Mouse (Mus musculus) frontal cortex, adult (tissue): Measurements from ENCODE around the gene Wdr43.
"Not testable (repeated sequence)": the region's sequence is repeated elsewhere in the genome, so short reads cannot be mapped to it uniquely, and the experiment has no call there.

Experiments used
- ATAC-seq: cut with Nextera tagmentation; 2 replicates; pipeline ENCODE4 v1.9.2; 2017; ENCODE audit warnings: mild to moderate bottlenecking, moderate library complexity, mixed read lengths; ENCODE audit not compliant: low TSS enrichment

The Wdr43 gene

DNA sequence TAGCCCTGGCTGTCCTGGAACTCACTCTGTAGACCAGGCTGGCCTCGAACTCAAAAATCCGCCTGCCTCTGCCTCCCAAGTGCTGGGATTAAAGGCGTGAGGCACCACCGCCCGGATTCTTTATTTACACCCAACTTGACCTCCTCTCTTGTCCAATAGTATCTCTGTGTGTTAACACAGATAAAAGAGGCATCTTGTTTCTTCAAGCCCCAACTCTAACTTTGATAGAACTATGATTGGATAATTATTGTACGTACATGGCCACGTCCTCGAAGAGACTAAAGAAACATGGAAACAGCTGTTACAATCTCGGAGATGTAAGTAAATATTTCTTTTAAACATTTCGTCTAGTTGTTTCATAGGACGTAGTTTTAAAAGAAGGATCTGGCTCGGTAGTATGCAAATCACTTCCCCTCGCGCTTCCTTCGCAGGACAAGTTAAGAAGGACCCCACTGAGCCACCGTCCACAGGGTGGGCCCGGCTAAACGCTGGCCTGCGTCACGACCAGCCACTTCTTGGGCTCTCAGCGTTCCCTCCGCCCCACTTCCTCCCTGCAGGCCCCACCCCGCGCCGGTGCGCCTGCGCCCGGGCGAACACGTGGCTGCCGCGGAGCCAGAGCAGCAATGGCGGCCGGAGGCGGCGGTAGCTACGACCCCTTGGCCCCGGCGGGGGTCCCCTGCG lies at the start of gene Wdr43:
TSS of gene Wdr43 (plus strand) at position 258 of the 681 bp plus-strand sequence.
- ATAC-seq, result peak; percentile 100

- ATAC-seq, result no peak
Observed at GRCm38 (mm10) chr17:71579176-71579705, 36.5 kb upstream of the Wdr43 start.

GRCm38 (mm10) chr17:71597881-71598658 lies 17.6 kb upstream of the Wdr43 start:
- ATAC-seq, result peak; percentile 64

- peak; percentile 94 for ATAC-seq
Observed at GRCm38 (mm10) chr17:71598659-71599554, 16.8 kb upstream of the Wdr43 start.

GRCm38 (mm10) chr17:71616319-71617032 lies 781 bp downstream of the Wdr43 start:
- ATAC-seq, result peak; percentile 46

DNA sequence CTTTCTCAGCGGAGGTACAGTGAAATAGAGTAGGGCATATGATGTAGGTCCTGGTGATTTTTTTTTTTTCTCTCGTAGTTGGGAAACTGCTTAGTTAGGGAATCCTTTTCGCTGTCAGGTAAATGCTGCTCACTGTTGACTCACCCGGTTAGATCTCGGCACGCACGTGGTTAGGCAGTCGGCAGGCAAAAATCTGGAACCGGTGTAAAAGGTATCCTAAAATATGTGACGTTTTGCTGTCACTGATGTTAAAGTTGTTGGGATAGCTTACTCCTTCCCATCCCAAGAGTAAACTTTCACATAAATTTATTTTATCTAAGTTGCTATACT lies 1.3 kb downstream of the Wdr43 start:
- ATAC-seq, result no peak

DNA sequence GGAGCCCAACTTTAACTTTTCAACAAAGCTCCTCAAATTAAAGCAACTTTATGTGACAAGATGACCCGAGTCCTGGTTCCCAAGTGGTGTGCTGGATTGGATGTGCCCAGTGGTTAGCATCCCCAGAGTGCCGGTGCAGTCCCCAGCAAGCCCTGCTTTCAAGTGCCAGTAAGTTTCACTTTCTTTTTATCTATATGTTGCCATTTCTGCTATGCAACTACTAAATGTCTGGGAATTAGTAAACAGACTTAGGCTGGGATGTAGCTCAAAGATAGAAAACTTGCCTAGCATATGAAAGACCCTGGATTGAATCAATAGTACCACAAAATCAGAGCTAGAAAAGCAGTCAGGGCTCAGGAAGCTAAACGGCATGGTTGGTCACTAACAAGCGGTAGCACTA lies 2.3 kb downstream of the Wdr43 start:
- ATAC-seq, result no peak

DNA sequence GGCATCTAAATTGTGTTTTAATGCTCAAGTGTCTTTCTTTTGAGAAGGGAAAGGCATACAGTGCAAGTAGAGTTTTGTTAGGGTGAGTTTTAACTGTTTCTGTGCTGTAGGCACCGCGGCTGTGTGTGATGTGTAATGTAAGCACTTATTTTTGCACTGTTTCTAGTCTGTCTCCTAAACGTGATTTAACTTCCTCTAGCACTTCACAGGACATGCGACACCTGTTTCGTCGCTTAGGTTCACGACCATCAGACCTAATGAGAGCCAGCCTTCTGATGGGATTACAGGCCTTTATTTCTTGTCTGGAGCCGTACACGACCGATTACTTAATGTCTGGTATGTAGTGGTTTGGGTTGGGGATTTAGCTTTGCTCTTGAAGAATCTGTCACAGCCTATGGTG lies 16.1 kb downstream of the Wdr43 start:
- ATAC-seq, result no peak

DNA sequence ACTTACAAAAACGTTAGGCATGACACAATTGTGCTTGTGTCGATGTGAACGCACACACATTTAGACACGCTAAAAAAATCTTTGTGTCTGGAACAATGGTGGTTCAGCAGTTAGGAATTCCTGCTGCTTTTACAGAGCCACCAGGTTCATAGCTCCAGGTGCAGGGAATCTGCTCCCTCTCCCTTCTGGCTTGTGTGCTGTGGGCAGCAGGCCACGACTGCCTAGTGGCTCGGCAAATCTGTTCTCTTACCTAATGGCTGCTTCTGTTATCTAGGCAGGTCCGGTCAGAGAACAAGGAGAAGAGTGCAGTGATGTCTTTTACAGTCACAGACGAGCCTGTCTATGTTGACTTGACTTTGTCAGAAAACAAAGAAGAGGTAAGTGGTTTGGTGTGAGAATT lies 17.7 kb downstream of the Wdr43 start:
- no peak for ATAC-seq

DNA sequence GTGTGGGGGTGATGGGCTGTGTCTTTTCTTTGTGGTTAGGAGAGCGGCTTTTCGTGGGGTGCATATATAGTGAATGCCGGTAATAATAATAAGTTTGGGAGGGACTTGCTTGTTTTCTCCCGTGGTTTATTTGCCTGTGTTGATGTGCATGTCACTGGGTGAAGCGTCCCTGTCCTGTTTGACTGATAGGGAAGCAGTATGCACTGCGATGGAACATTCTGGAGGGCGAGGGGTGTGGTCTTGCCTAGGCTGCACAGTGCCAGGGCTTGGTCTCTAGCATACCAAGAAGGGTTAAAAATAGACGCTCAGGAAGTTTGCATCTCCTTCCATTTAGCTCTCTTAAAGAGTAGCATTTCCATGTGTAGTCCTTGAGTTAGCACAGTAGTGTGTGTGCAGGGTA lies 21.1 kb downstream of the Wdr43 start:
- no peak for ATAC-seq

DNA sequence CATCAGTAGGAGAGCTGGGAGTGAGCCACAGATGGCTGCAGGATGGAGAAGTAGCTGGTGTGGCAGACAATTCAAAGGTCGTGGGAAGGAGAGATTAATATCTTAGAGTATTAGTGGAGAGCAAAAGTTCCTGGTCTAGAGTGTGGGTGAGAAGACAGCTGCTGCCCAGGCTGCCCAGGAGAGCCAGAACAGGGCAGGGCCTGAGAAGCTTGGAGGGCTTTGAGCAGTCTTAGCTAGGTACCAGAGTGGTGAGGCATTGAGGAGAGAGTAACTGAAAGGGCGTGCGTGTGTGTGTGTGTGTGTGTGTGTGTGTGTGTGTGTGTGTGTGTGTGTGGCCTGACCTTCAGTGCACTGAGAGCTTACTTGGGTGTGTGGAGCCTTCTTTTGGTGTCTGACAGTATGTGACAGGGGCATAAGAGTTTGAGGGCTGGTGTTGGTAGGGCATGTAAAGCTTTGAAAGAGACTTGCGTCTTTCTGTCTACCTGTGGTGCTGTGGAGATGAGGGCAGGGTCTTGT lies 22.1 kb downstream of the Wdr43 start:
- ATAC-seq, result no peak

- ATAC-seq, result not testable (repeated sequence)
Observed at GRCm38 (mm10) chr17:71639056-71639455, 23.4 kb downstream of the Wdr43 start.

- peak; percentile 76 for ATAC-seq
Observed at GRCm38 (mm10) chr17:71640421-71641085, 24.9 kb downstream of the Wdr43 start.

DNA sequence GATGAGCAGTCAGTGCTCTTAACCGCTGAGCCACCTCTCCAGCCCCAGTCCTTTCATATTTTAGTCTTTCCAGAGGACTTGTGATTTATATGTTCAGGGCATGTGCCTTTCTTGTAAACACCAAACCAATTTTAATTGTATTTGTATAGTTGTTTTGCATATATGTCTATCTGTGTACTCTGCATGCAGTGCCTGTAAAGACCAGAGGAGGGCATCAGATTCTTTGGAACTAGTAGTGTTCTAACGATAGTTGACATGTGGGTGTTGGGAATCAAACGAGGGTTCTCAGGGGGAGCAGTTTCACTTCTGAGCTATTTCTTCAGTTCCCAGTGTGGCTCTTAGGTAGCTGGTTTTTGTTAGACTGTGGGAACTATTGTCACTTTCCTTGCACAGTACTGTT lies 26.5 kb downstream of the Wdr43 start:
- no peak for ATAC-seq

DNA sequence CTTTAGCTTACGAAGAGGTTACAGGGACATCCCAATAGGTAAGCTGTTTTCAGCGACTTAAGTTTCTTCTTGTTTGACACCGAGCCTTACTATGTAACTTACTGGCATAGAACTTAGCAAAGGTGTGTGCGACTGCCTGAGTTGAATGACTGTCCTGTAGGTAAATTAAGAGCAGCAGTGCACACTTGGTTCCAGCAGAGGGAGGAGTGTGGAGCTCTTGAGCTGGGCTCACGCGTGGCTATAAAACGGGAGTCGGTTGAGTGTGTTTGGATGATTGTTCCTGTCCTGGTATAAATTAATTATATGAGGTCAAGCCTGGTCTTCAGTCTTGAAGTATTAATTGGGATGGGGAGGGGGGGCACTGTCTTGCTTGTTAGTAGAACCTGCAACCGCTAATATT lies 34.3 kb downstream of the Wdr43 start:
- ATAC-seq, result no peak

DNA sequence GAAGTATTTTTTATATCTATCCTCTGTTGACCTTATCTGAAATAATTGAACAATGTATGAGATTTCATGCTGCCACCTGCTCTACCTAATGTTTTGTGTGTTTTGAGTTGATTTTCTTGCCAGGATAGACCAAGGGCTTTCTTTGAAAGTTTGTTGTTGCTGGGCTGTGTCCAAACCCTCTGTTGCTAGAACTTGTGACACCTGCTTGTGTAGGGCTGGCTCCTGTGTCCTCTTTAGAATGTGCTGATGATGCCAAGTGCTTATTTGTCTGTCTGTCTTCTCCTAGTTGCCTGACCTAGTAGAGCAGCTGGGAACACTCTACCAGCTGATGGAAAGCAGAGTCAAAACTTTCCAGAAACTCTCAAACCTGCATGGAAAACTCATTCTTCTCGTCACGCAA lies 36.8 kb downstream of the Wdr43 start:
- ATAC-seq, result no peak

- no peak for ATAC-seq
Observed at GRCm38 (mm10) chr17:71652934-71653333, 37.2 kb downstream of the Wdr43 start.

- no peak for ATAC-seq
Observed at GRCm38 (mm10) chr17:71657521-71657920, 41.8 kb downstream of the Wdr43 start.

- ATAC-seq, result no peak
Observed at GRCm38 (mm10) chr17:71658666-71659065, 43.0 kb downstream of the Wdr43 start.

GRCm38 (mm10) chr17:71660390-71660789 lies 44.7 kb downstream of the Wdr43 start:
- no peak for ATAC-seq

- ATAC-seq, result peak; percentile 93
Observed at GRCm38 (mm10) chr17:71662751-71663250, 47.1 kb downstream of the Wdr43 start.
